Mouse (Mus musculus) E14TG2a.4 (cell line): Measurements from ENCODE around the gene Myo10.
A peak's percentile ranks its signal among the peaks of the same experiment; 100 is the strongest.

ENCODE experiments used
- H3K27me3 ChIP-seq: 2 replicates; pipeline ENCODE4 v1.6.1; 2014; ENCODE audit warnings: low read length, control low read depth; ENCODE audit not compliant: insufficient read depth
- H3K36me3 ChIP-seq: 2 replicates; pipeline ENCODE4 v1.6.1; 2014; ENCODE audit warnings: low read length, control low read depth; ENCODE audit not compliant: insufficient read depth
- H3K4me1 ChIP-seq: replicated peaks from 2 replicates; pipeline ENCODE4 v1.6.1; 2014; ENCODE audit warnings: low read depth, low read length, control low read depth
- H3K4me3 ChIP-seq: replicated peaks from 2 replicates; pipeline ENCODE4 v1.5.1; 2014; ENCODE audit warnings: mild to moderate bottlenecking, low read length
- H3K9me3 ChIP-seq: 2 replicates; pipeline ENCODE4 v1.6.1; 2014; ENCODE audit warnings: low read length, control low read depth
- CTCF ChIP-seq: conservative IDR thresholded peaks from 2 replicates; pipeline ENCODE4 v1.5.1; 2014; ENCODE audit warnings: low read length
- NANOG ChIP-seq: IDR thresholded peaks from 2 replicates; pipeline ENCODE4 v1.6.1; 2014; ENCODE audit warnings: borderline replicate concordance, low read length, mixed read lengths
- POU5F1 ChIP-seq: IDR thresholded peaks from 2 replicates; pipeline ENCODE4 v1.6.1; 2014; ENCODE audit warnings: low read length, borderline replicate concordance

The Myo10 gene

GRCm38 (mm10) chr15:25632902-25633301 lies 10.6 kb downstream of the Myo10 start:
- no peak for TF ChIP-seq NANOG
- no peak for TF ChIP-seq CTCF
- no peak for TF ChIP-seq POU5F1
- Histone ChIP-seq H3K36me3 (no peaks in the 10 kb centered on the region), H3K4me1 (peaks cover 85% of the 10 kb centered on the region), H3K9me3 (no peaks in the 10 kb centered on the region), H3K27me3 (no peaks in the 10 kb centered on the region), H3K4me3 (peak overlapping the region; percentile 27; the same call in 1 of the 2 replicates)

DNA sequence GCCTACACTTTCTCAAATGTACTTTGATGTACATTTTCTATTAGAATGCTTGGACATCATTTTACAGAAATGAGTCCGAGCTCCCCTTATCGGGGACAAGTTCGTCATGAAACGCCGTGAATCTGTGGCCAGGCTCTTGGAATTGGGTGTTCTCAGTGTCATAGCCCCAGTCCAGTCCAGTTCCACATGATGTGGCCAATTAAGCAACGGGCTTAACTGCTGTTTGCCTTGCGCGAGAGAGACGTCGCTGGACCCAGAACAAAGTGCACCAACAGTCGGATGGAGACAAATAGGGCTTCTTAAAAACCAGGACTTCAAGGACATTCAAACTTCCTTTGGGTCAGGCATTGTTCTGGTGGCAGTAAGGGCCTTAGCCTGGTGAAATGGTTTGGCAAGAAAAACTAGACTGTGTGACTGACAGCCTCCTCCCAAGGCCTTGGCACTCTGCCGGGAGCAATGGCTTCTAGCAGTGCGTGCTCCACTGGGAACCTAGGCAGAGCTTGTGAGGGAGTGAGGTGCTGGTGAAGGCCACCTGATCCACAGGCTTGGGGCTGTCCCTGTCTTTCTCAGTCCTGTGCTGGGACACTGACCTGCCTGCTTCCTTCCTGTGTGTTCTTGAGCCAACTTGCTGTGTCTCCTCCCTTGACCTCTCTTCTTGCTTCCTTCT lies 11.5 kb downstream of the Myo10 start:
- Histone ChIP-seq H3K4me3 (no peak overlapping the region), H3K27me3 (no peaks in the 10 kb centered on the region), H3K9me3 (no peaks in the 10 kb centered on the region), H3K36me3 (no peaks in the 10 kb centered on the region), H3K4me1 (peaks cover 90% of the 10 kb centered on the region)
- no peak for TF ChIP-seq NANOG
- no peak for TF ChIP-seq CTCF
- no peak for TF ChIP-seq POU5F1

DNA sequence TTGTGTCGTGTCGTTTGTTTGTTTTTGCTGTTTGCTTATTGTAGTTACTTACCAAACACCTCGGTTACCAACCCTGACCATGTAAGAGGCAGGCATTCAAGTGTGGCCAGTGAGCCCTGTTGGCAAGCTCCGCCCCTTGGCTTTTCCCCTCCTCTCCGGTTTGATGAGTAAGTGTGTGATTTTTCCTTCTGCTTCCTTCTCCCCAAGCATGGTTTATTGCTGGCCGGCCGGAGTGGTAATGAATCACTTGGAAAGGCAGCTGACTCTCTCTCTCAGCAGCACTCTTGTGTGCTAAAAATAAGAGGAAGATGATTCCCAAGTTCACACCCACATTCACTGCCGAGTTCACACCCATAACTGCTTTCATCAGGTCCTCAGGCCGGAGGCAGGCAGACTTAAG lies 15.4 kb downstream of the Myo10 start:
- Histone ChIP-seq H3K27me3 (no peaks in the 10 kb centered on the region), H3K4me3 (0 out of 2 replicates have a peak overlapping the region, but pooled peaks have one; percentile 26), H3K4me1 (peaks cover 92% of the 10 kb centered on the region), H3K36me3 (0 out of 2 replicates have a peak, but pooled peaks cover 5% of the 10 kb centered on the region), H3K9me3 (no peaks in the 10 kb centered on the region)
- no peak for TF ChIP-seq NANOG
- no peak for TF ChIP-seq POU5F1
- no peak for TF ChIP-seq CTCF

DNA sequence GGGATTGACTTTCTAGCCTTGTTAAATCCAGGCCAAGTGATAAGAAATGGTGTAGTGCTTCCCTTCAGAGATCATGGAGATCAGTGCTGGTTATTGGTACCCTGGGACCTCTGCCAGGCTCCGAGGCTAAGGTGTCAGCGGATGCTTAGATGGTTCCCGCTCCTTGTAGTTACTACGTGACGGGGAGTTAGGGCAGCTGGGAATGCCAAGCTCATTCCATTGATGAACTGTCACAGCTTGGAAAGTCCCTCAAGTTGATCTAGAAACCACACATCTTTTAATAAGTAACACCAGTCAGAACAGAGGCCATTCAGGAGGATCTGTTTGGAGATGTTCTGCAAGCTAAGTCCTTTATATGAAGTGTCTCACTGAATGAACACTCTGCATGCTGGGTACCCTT lies 16.9 kb downstream of the Myo10 start:
- no peaks in the 10 kb centered on the region for H3K27me3 ChIP-seq
- no peaks in the 10 kb centered on the region for H3K9me3 ChIP-seq
- no peak for TF ChIP-seq POU5F1
- TF ChIP-seq CTCF, result no peak
- no peak for TF ChIP-seq NANOG
- no peak overlapping the region for H3K4me3 ChIP-seq
- H3K36me3 ChIP-seq, result 0 out of 2 replicates have a peak, but pooled peaks cover 5% of the 10 kb centered on the region
- H3K4me1 ChIP-seq, result peaks cover 87% of the 10 kb centered on the region

DNA sequence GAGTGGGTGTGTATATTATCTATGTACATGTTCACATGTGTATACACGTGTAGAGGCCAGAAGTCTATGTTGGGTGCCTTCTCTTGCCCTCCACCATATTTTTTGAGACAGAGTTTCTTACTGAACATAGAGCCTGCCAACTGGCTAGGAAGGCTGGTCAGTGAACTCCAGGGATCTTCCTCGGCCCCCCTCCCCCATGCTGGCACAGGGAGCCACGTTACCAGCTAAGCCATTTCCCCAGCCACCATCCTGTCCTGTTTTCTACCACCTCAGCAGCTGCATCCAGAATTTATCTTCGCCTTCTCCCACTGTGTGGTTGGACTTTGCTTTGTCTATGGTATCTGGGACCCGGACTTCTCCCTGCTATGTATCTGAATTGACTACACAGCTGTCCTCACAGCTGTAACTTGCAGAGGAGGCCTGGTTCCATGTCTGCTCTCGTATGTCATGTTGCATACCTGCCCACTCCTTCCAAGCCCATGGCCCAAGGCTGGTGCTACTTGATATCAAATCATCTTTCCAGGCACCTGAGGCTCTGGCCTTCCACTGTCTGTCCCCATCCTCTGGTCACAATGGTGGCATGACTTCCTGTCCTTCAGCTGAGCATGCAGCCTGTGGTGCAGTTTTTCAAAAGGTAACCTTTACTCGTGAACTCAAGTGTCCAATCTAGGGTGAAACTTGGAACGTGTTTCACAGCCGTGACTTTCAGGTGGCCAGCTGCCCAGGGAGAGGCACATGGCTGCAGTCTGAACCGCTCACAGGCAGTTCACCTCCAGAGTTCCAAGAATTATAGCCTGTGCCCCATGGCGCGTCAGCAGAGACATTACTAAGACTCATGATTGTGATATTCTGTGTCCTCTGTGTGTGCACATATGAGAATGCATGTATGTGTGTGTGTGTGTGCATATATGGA lies 18.8 kb downstream of the Myo10 start:
- TF ChIP-seq NANOG (no peak), POU5F1 (no peak), CTCF (no peak)
- H3K9me3 ChIP-seq, result no peaks in the 10 kb centered on the region
- H3K36me3 ChIP-seq, result 0 out of 2 replicates have a peak, but pooled peaks cover 5% of the 10 kb centered on the region
- H3K27me3 ChIP-seq, result no peaks in the 10 kb centered on the region
- no peak overlapping the region for H3K4me3 ChIP-seq
- peaks cover 74% of the 10 kb centered on the region for H3K4me1 ChIP-seq

GRCm38 (mm10) chr15:25642214-25643058 lies 20.1 kb downstream of the Myo10 start:
- no peak overlapping the region for H3K4me3 ChIP-seq
- H3K36me3 ChIP-seq, result 0 out of 2 replicates have a peak, but pooled peaks cover 5% of the 10 kb centered on the region
- no peaks in the 10 kb centered on the region for H3K27me3 ChIP-seq
- no peaks in the 10 kb centered on the region for H3K9me3 ChIP-seq
- TF ChIP-seq NANOG, result no peak
- no peak for TF ChIP-seq POU5F1
- TF ChIP-seq CTCF, result no peak
- H3K4me1 ChIP-seq, result peaks cover 62% of the 10 kb centered on the region

GRCm38 (mm10) chr15:25645862-25646261 lies 23.5 kb downstream of the Myo10 start:
- no peak for TF ChIP-seq POU5F1
- no peak for TF ChIP-seq CTCF
- TF ChIP-seq NANOG, result no peak
- Histone ChIP-seq H3K4me3 (no peak overlapping the region), H3K4me1 (peaks cover 48% of the 10 kb centered on the region), H3K9me3 (peaks cover 7% of the 10 kb centered on the region), H3K36me3 (0 out of 2 replicates have a peak, but pooled peaks cover 5% of the 10 kb centered on the region), H3K27me3 (no peaks in the 10 kb centered on the region)

DNA sequence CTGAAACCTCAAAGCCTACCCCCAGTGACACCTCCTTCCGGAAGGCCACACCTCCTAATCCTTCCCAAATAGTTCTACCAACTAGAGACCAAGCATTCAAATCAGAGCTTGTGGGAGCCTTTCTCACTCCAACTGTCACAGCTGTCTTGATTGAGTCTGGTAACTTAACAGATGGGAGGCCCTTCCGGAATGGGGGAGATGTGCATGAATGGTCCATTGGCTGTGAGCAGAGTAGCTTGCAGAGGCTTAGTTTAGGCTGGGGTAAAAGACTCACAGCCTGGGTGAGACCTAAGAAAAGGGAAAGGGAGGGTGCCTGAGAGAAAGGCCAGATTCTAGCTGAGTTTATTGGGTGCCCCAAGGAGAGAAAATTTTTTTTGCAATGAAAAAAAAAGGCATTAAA lies 26.0 kb downstream of the Myo10 start:
- Histone ChIP-seq H3K4me1 (peaks cover 50% of the 10 kb centered on the region), H3K4me3 (no peak overlapping the region), H3K27me3 (no peaks in the 10 kb centered on the region), H3K36me3 (no peaks in the 10 kb centered on the region), H3K9me3 (peaks cover 7% of the 10 kb centered on the region)
- TF ChIP-seq NANOG, result no peak
- no peak for TF ChIP-seq CTCF
- TF ChIP-seq POU5F1, result no peak
